Mouse (Mus musculus): ENCODE results near the gene Clstn1. TPM values are rescaled to one million over a fixed set of nuclear protein-coding genes. Genes with fewer than 3 reads are reported as not detected.
"Not testable (repeated sequence)": the region's sequence is repeated elsewhere in the genome, so short reads cannot be mapped to it uniquely, and the experiment has no call there.

Clstn1 gene
- total RNA-seq, 4 experiments from 2014 or later: 17.1 to 25.6 (median 24.8) TPM

GRCm38 (mm10) chr4:149594913-149595581 is 8.8 kb downstream of the Clstn1 start:
- no peak for DNase-seq (ENCODE audit: low spot score in 2 of 2)

- peak in 1 of 2 experiments; percentile 15 for DNase-seq (ENCODE audit: low spot score in 2 of 2)
Measured at GRCm38 (mm10) chr4:149597641-149598208, 11.5 kb downstream of the Clstn1 start.

GRCm38 (mm10) chr4:149599549-149599948 is 13.3 kb downstream of the Clstn1 start:
- DNase-seq (ENCODE audit: low spot score in 2 of 2): no peak

- DNase-seq (ENCODE audit: low spot score in 2 of 2): no peak
Measured at GRCm38 (mm10) chr4:149600130-149600529, 13.9 kb downstream of the Clstn1 start.

- no peak for DNase-seq (ENCODE audit: low spot score in 2 of 2)
Measured at GRCm38 (mm10) chr4:149601484-149601883, 15.2 kb downstream of the Clstn1 start.

GRCm38 (mm10) chr4:149602236-149602635 is 16.0 kb downstream of the Clstn1 start:
- DNase-seq (ENCODE audit: low spot score in 2 of 2): no peak

- no peak for DNase-seq (ENCODE audit: low spot score in 2 of 2)
Measured at GRCm38 (mm10) chr4:149603860-149604259, 17.6 kb downstream of the Clstn1 start.

GRCm38 (mm10) chr4:149604518-149604917 is 18.2 kb downstream of the Clstn1 start:
- no peak for DNase-seq (ENCODE audit: low spot score in 2 of 2)

- DNase-seq (ENCODE audit: low spot score in 2 of 2): no peak
Measured at GRCm38 (mm10) chr4:149606056-149606455, 19.8 kb downstream of the Clstn1 start.

- DNase-seq (ENCODE audit: low spot score in 2 of 2): no peak
Measured at GRCm38 (mm10) chr4:149606766-149607358, 20.6 kb downstream of the Clstn1 start.

GRCm38 (mm10) chr4:149607591-149608308 is 21.5 kb downstream of the Clstn1 start:
- DNase-seq (ENCODE audit: low spot score in 2 of 2): no peak

GRCm38 (mm10) chr4:149608309-149608638 is 22.0 kb downstream of the Clstn1 start:
- no peak for DNase-seq (ENCODE audit: low spot score in 2 of 2)

GRCm38 (mm10) chr4:149609256-149610025 is 23.2 kb downstream of the Clstn1 start:
- DNase-seq (ENCODE audit: low spot score in 2 of 2): no peak

GRCm38 (mm10) chr4:149611376-149612044 is 25.2 kb downstream of the Clstn1 start:
- DNase-seq (ENCODE audit: low spot score in 2 of 2): no peak

- not testable (repeated sequence) for DNase-seq (ENCODE audit: low spot score in 2 of 2)
Measured at GRCm38 (mm10) chr4:149613497-149613896, 27.2 kb downstream of the Clstn1 start.

GRCm38 (mm10) chr4:149614869-149615268 is 28.6 kb downstream of the Clstn1 start:
- no peak for DNase-seq (ENCODE audit: low spot score in 2 of 2)

- DNase-seq (ENCODE audit: low spot score in 2 of 2): not testable (repeated sequence)
Measured at GRCm38 (mm10) chr4:149616999-149617398, 30.7 kb downstream of the Clstn1 start.

- DNase-seq (ENCODE audit: low spot score in 2 of 2): no peak
Measured at GRCm38 (mm10) chr4:149619988-149620387, 33.7 kb downstream of the Clstn1 start.

- no peak for DNase-seq (ENCODE audit: low spot score in 2 of 2)
Measured at GRCm38 (mm10) chr4:149621286-149621685, 35.0 kb downstream of the Clstn1 start.

GRCm38 (mm10) chr4:149623711-149624110 is 37.4 kb downstream of the Clstn1 start:
- no peak for DNase-seq (ENCODE audit: low spot score in 2 of 2)

GRCm38 (mm10) chr4:149626809-149627208 is 40.5 kb downstream of the Clstn1 start:
- no peak for DNase-seq (ENCODE audit: low spot score in 2 of 2)
